Mouse (Mus musculus) neural tube, embryonic 10.5 days (tissue): ENCODE results near the gene Klhl5.
"Not testable (repeated sequence)": the region's sequence is repeated elsewhere in the genome, so short reads cannot be mapped to it uniquely, and the experiment has no call there.

Experiments used
- DNase-seq: peaks from one replicate; pipeline ENCODE4 v3.0.0-alpha.2; 2017; ENCODE audit warnings: low spot score; ENCODE audit errors: extremely low spot score

The Klhl5 gene

GRCm38 (mm10) chr5:65096805-65097204 is 10.5 kb upstream of the Klhl5 start:
- DNase-seq = no peak

- no peak for DNase-seq
Observed at GRCm38 (mm10) chr5:65097457-65097856, 9.9 kb upstream of the Klhl5 start.

GRCm38 (mm10) chr5:65100002-65100401 is 7.3 kb upstream of the Klhl5 start:
- DNase-seq = no peak

- DNase-seq = no peak
Observed at GRCm38 (mm10) chr5:65101209-65101608, 6.1 kb upstream of the Klhl5 start.

GRCm38 (mm10) chr5:65101621-65102020 is 5.7 kb upstream of the Klhl5 start:
- no peak for DNase-seq

- DNase-seq = no peak
Observed at GRCm38 (mm10) chr5:65102026-65102640, 5.2 kb upstream of the Klhl5 start.

- no peak for DNase-seq
Observed at GRCm38 (mm10) chr5:65102641-65103042, 4.7 kb upstream of the Klhl5 start.

DNA sequence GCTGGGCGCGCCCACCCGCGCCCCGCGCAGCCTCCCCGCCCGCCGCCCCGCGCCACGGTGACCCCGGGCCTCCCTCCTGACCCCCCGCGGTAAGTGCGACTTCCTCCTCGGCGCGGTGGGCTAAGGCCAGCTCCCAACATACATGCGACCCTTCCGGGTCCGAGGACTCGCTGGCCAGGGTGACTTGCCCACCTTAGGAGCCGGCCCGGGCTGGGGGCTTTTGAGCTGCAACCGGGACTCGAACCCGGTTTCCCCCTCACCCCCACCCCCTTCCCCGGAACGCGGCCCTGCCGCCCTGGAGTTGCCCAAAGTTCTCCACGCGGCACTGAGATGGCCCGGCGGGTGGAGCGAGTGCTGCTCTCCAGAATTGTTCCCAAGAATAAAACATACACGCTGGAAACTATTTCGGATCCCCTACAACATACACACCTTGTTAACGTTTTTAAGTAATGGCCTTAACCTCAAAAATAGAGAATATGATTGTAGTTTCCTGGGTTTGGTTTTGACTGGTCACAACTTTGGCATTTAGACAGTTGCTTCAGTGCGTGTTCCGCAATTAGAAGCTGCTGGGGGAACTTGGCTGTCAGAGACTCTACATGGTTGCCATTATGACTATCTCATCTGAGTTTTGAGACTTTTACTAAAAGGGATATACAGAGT is 564 bp downstream of the Klhl5 start:
- peak; percentile 59 for DNase-seq

GRCm38 (mm10) chr5:65112225-65112624 is 4.9 kb downstream of the Klhl5 start:
- not testable (repeated sequence) for DNase-seq

- no peak for DNase-seq
Observed at GRCm38 (mm10) chr5:65113323-65113722, 6.0 kb downstream of the Klhl5 start.

GRCm38 (mm10) chr5:65116789-65117188 is 9.4 kb downstream of the Klhl5 start:
- no peak for DNase-seq

- no peak for DNase-seq
Observed at GRCm38 (mm10) chr5:65119495-65119894, 12.2 kb downstream of the Klhl5 start.

DNA sequence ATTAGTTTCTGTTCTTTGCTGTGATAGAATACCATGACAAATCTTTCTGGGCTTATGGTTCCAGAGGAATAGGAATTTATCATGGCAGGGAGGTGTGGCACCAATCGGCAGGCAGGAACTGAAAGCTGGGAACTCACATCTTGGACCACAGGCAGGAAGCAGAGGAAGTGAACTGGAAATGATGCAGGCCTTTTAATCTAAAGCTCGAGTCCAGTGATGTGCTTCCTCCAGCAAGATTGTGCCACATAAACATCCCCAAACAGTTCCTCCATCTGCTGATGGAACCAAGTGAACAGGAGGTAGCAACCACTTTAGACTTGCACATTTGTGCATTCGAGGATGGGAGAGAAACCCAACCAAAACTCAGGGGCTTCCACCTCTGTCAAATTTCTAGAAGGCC is 12.6 kb downstream of the Klhl5 start:
- no peak for DNase-seq

GRCm38 (mm10) chr5:65122616-65123015 is 15.3 kb downstream of the Klhl5 start:
- DNase-seq = no peak

- DNase-seq = no peak
Observed at GRCm38 (mm10) chr5:65126137-65126536, 18.8 kb downstream of the Klhl5 start.

GRCm38 (mm10) chr5:65128481-65128880 is 21.1 kb downstream of the Klhl5 start:
- DNase-seq = no peak

- DNase-seq = peak; percentile 61
Observed at GRCm38 (mm10) chr5:65130528-65131210, 23.3 kb downstream of the Klhl5 start.

DNA sequence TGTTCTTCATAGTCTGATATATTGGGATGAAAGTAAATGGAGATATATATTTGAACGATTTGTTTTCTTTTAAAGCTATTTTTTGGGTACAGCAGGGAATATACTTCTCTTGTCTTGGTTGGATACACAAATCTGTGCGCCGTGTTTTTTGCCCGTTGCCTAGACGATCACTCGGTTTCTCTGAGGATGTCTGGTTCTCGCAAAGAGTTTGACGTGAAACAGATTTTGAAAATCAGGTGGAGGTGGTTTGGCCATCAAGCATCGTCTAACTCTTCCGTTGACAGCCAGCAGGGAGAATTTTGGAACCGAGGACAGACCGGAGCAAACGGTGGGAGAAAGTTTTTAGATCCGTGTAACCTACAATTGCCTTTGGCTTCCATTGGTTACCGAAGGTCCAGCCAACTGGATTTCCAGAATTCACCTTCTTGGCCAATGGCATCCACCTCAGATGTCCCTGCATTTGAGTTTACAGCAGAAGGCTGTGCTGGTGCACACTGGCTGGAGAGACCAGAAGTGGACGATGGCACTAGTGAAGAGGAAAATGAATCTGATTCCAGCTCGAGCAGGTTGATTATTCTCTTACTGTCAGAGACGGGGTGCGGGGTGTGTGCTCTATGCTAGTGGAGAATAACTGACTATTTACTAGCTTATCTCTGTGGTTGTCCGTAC is 24.0 kb downstream of the Klhl5 start:
- peak; percentile 48 for DNase-seq

GRCm38 (mm10) chr5:65136159-65136558 is 28.8 kb downstream of the Klhl5 start:
- no peak for DNase-seq

- no peak for DNase-seq
Observed at GRCm38 (mm10) chr5:65137073-65137472, 29.7 kb downstream of the Klhl5 start.

- no peak for DNase-seq
Observed at GRCm38 (mm10) chr5:65141242-65141641, 33.9 kb downstream of the Klhl5 start.

- no peak for DNase-seq
Observed at GRCm38 (mm10) chr5:65142247-65142646, 34.9 kb downstream of the Klhl5 start.
